Comparison of ENCODE assay signal across 7 mouse cellular contexts in genomic region chr7:142340269-142340970, GRCm38 (mm10). TPM values are rescaled to one million over a fixed set of nuclear protein-coding genes. Genes with fewer than 3 reads are reported as not detected.
DNase-seq lines count a peak whose midpoint lies in the region; ATAC-seq lines count a peak whose summit lies in the region.

No protein-coding gene starts in this region.

- peak; percentile 47; the same call in 1 of the 2 replicates for ATAC-seq in embryonic facial prominence, embryonic 14.5 days (ENCODE audit: low read depth)

- H3K27ac ChIP-seq in embryonic facial prominence, embryonic 14.5 days (replicated peaks; ENCODE audit: low read depth, low read length) = no peak overlapping the region

- peak; percentile 53 to 57 for DNase-seq in right cerebral cortex, postnatal 10 days (ENCODE audit: low spot score in 2 of 2)
- no peak for DNase-seq in right cerebral cortex, postnatal 36 days (ENCODE audit: low spot score in 2 of 2)
- DNase-seq in embryonic facial prominence, embryonic 14.5 days (ENCODE audit: low spot score) = peak; percentile 20
- DNase-seq in lung, postnatal 4 days = peak; percentile 43 to 65
- DNase-seq in thymus, postnatal 4 days = peak; percentile 78
- DNase-seq in cerebellum, postnatal 25 days = no peak
- DNase-seq in retina, embryonic 14.5 days (ENCODE audit: low spot score) = no peak

- H3K4me1 ChIP-seq in embryonic facial prominence, embryonic 14.5 days (ENCODE audit: control insufficient read depth, insufficient read depth, low read length) = no peaks in the 10 kb centered on the region

- H3K4me2 ChIP-seq in embryonic facial prominence, embryonic 14.5 days (ENCODE audit: low read depth, low read length) = no peak overlapping the region

- no peaks in the 10 kb centered on the region for H3K27me3 ChIP-seq in embryonic facial prominence, embryonic 14.5 days (replicated peaks; ENCODE audit: control insufficient read depth, insufficient read depth, low read length)

- H3K9me3 ChIP-seq in embryonic facial prominence, embryonic 14.5 days (ENCODE audit: control insufficient read depth, low read length) = no peaks in the 10 kb centered on the region

- no peak overlapping the region for H3K4me3 ChIP-seq in embryonic facial prominence, embryonic 14.5 days (ENCODE audit: low read depth, low read length)

- WGBS in embryonic facial prominence, embryonic 14.5 days = 48% methylated on average over 10 of the region's 10 CpGs

- H3K36me3 ChIP-seq in embryonic facial prominence, embryonic 14.5 days (ENCODE audit: control insufficient read depth, insufficient read depth, low read length) = no peaks in the 10 kb centered on the region

- no peak overlapping the region for H3K9ac ChIP-seq in embryonic facial prominence, embryonic 14.5 days (ENCODE audit: low read depth, low read length)

RNA-seq across cellular contexts. Expression of gene Ifitm10, which starts 33.1 kb away (rescaled TPM):
- polyA plus RNA-seq in embryonic facial prominence, embryonic 14.5 days (2014; fragmentation: Nextera tagmentation; extraction: Ambion mirVana) = 3.0 and 3.3 TPM in 2 replicates

RNA-seq across cellular contexts. Expression of gene Krtap5-4, which starts 37.1 kb away (rescaled TPM):
- not detected in 2 replicates for polyA plus RNA-seq in embryonic facial prominence, embryonic 14.5 days (2014; fragmentation: Nextera tagmentation; extraction: Ambion mirVana)

RNA-seq across cellular contexts. Expression of gene Gm49369, which starts 42.0 kb away (rescaled TPM):
- polyA plus RNA-seq in embryonic facial prominence, embryonic 14.5 days (2014; fragmentation: Nextera tagmentation; extraction: Ambion mirVana) = 0.46 TPM in 1 of 2 replicates, not detected in the other

RNA-seq across cellular contexts. Expression of gene Krtap5-1, which starts 43.5 kb away (rescaled TPM):
- polyA plus RNA-seq in embryonic facial prominence, embryonic 14.5 days (2014; fragmentation: Nextera tagmentation; extraction: Ambion mirVana) = not detected in 2 replicates

RNA-seq across cellular contexts. Expression of gene Ctsd, which starts 47.4 kb away (rescaled TPM):
- 342 and 350 TPM in 2 replicates for polyA plus RNA-seq in embryonic facial prominence, embryonic 14.5 days (2014; fragmentation: Nextera tagmentation; extraction: Ambion mirVana)

Comparison
In these comparisons a context has a peak if more than half of its experiments do, and no peak if none do; other contexts are left out.
1. DNase-seq: peak in right cerebral cortex, postnatal 10 days (2 of 2), embryonic facial prominence, embryonic 14.5 days (single experiment), lung, postnatal 4 days (2 of 2) and thymus, postnatal 4 days (single experiment); none in right cerebral cortex, postnatal 36 days (0 of 2), cerebellum, postnatal 25 days (0 of 2) and retina, embryonic 14.5 days (single experiment).